Mouse (Mus musculus): ENCODE measurements around the gene Tubd1.
"Not testable (repeated sequence)": the region's sequence is repeated elsewhere in the genome, so short reads cannot be mapped to it uniquely, and the experiment has no call there.

Gene Tubd1

GRCm38 (mm10) chr11:86544639-86545299, at the start of gene Tubd1, which contains the start of gene Rps6kb1:
Gene Tubd1, plus strand, starts transcription at chr11:86544991.
Gene Rps6kb1, minus strand, starts transcription at chr11:86544805.
- DNase-seq (ENCODE audit: low spot score in 2 of 2) = peak; percentile 98 to 99

GRCm38 (mm10) chr11:86497356-86497755, 47.4 kb upstream of the Tubd1 start:
- DNase-seq (ENCODE audit: low spot score in 2 of 2) = no peak

- no peak for DNase-seq (ENCODE audit: low spot score in 2 of 2)
These were observed 46.9 kb upstream of the Tubd1 start for GRCm38 (mm10) chr11:86497908-86498307.

- no peak for DNase-seq (ENCODE audit: low spot score in 2 of 2)
These were observed 44.0 kb upstream of the Tubd1 start for GRCm38 (mm10) chr11:86500795-86501194.

- no peak for DNase-seq (ENCODE audit: low spot score in 2 of 2)
These were observed 41.7 kb upstream of the Tubd1 start for GRCm38 (mm10) chr11:86503121-86503520.

- no peak for DNase-seq (ENCODE audit: low spot score in 2 of 2)
These were observed 37.5 kb upstream of the Tubd1 start for GRCm38 (mm10) chr11:86507334-86507733.

- DNase-seq (ENCODE audit: low spot score in 2 of 2) = no peak
These were observed 36.8 kb upstream of the Tubd1 start for GRCm38 (mm10) chr11:86507991-86508390.

GRCm38 (mm10) chr11:86516620-86517019, 28.2 kb upstream of the Tubd1 start:
- DNase-seq (ENCODE audit: low spot score in 2 of 2) = no peak

- no peak for DNase-seq (ENCODE audit: low spot score in 2 of 2)
These were observed 27.6 kb upstream of the Tubd1 start for GRCm38 (mm10) chr11:86517229-86517628.

GRCm38 (mm10) chr11:86519751-86520150, 25.0 kb upstream of the Tubd1 start:
- DNase-seq (ENCODE audit: low spot score in 2 of 2) = no peak

GRCm38 (mm10) chr11:86527528-86527927, 17.3 kb upstream of the Tubd1 start:
- DNase-seq (ENCODE audit: low spot score in 2 of 2) = no peak

- DNase-seq (ENCODE audit: low spot score in 2 of 2) = no peak
These were observed 12.0 kb upstream of the Tubd1 start for GRCm38 (mm10) chr11:86532834-86533233.

- DNase-seq (ENCODE audit: low spot score in 2 of 2) = not testable (repeated sequence)
These were observed 11.5 kb upstream of the Tubd1 start for GRCm38 (mm10) chr11:86533302-86533701.

- DNase-seq (ENCODE audit: low spot score in 2 of 2) = no peak
These were observed 10.4 kb upstream of the Tubd1 start for GRCm38 (mm10) chr11:86534201-86534910.

- no peak for DNase-seq (ENCODE audit: low spot score in 2 of 2)
These were observed 6.0 kb upstream of the Tubd1 start for GRCm38 (mm10) chr11:86538786-86539185.

GRCm38 (mm10) chr11:86539716-86540475, 4.9 kb upstream of the Tubd1 start:
- DNase-seq (ENCODE audit: low spot score in 2 of 2) = no peak

- DNase-seq (ENCODE audit: low spot score in 2 of 2) = no peak
These were observed 4.3 kb upstream of the Tubd1 start for GRCm38 (mm10) chr11:86540476-86540845.

- DNase-seq (ENCODE audit: low spot score in 2 of 2) = no peak
These were observed 1.9 kb upstream of the Tubd1 start for GRCm38 (mm10) chr11:86542851-86543250.

GRCm38 (mm10) chr11:86543960-86544638, 692 bp upstream of the Tubd1 start:
- DNase-seq (ENCODE audit: low spot score in 2 of 2) = peak in 1 of 2 experiments; percentile 48

- no peak for DNase-seq (ENCODE audit: low spot score in 2 of 2)
These were observed 765 bp downstream of the Tubd1 start for GRCm38 (mm10) chr11:86545556-86545955.

GRCm38 (mm10) chr11:86547412-86547811, 2.6 kb downstream of the Tubd1 start:
- peak in 1 of 2 experiments; percentile 43 for DNase-seq (ENCODE audit: low spot score in 2 of 2)

GRCm38 (mm10) chr11:86553525-86553924, 8.7 kb downstream of the Tubd1 start:
- DNase-seq (ENCODE audit: low spot score in 2 of 2) = no peak
